Mouse (Mus musculus) layer of hippocampus, postnatal 36 days (tissue): ENCODE measurements around the gene Odf2. TPM values are rescaled to one million over a fixed set of nuclear protein-coding genes. Genes with fewer than 3 reads are reported as not detected.

ENCODE experiments used
- DNase-seq, 2 experiments: peaks; one replicate each; pipeline ENCODE4 v3.0.0; 2022
- microRNA-seq, 2 experiments: library from miRNA; unstranded; fragments of <30 nt; microRNA quantifications; one replicate each; pipeline ENCODE4 v1.2.0; 2021
- total RNA-seq, 2 experiments: library from RNA; stranded (reverse); gene quantifications; 2 replicates each; pipeline ENCODE4 v1.2.3; 2021

Gene Odf2
- total RNA-seq, 2 experiments from 2014 or later: 101 to 114 TPM

- DNase-seq: no peak
Observed at GRCm38 (mm10) chr2:29940073-29940472, 51.1 kb downstream of the Odf2 start.

GRCm38 (mm10) chr2:29940826-29941225, 51.8 kb downstream of the Odf2 start:
- DNase-seq: no peak

GRCm38 (mm10) chr2:29944723-29945122, 55.7 kb downstream of the Odf2 start:
- no peak for DNase-seq

GRCm38 (mm10) chr2:29948896-29949295, 59.9 kb downstream of the Odf2 start:
- no peak for DNase-seq

GRCm38 (mm10) chr2:29961246-29961645, 72.2 kb downstream of the Odf2 start:
- no peak for DNase-seq

- peak; percentile 53 to 61 for DNase-seq
Observed at GRCm38 (mm10) chr2:29964354-29965249, 75.6 kb downstream of the Odf2 start.

GRCm38 (mm10) chr2:29965250-29965843, 76.3 kb downstream of the Odf2 start, which contains the start of gene Sptan1:
Sptan1 (plus strand) TSS chr2:29965560.
- peak; percentile 95 to 96 for DNase-seq

- peak; percentile 55 to 62 for DNase-seq
Observed at GRCm38 (mm10) chr2:29965906-29966305, 76.9 kb downstream of the Odf2 start.

- no peak for DNase-seq
Observed at GRCm38 (mm10) chr2:29966826-29967225, 77.8 kb downstream of the Odf2 start.

- no peak for DNase-seq
Observed at GRCm38 (mm10) chr2:29967768-29968167, 78.7 kb downstream of the Odf2 start.

- DNase-seq: no peak
Observed at GRCm38 (mm10) chr2:29968638-29969037, 79.6 kb downstream of the Odf2 start.

GRCm38 (mm10) chr2:29971838-29972635, 83.0 kb downstream of the Odf2 start:
- peak in 1 of 2 experiments; percentile 40 for DNase-seq

GRCm38 (mm10) chr2:29973525-29973924, 84.5 kb downstream of the Odf2 start:
- DNase-seq: no peak

- DNase-seq: no peak
Observed at GRCm38 (mm10) chr2:29977307-29977706, 88.3 kb downstream of the Odf2 start.

GRCm38 (mm10) chr2:29980661-29981060, 91.6 kb downstream of the Odf2 start:
- no peak for DNase-seq

Small RNA genes within 50 kb of the gene (microRNA-seq; reads per million reads assigned to microRNA genes)
- gene Mir219a-2: 0 to 0.21 reads per million in 2 experiments
- gene Mir219b: 0 reads per million in 2 experiments

Other genes with a start within 250 kb of the Odf2 start
- gene Gm13420, start 137.5 kb upstream of the Odf2 start, total RNA-seq: under 1 TPM; 0.58 to 0.75 TPM
- gene Gm13547, start 129.9 kb upstream of the Odf2 start, total RNA-seq: not detected
- gene Coq4, start 101.7 kb upstream of the Odf2 start, total RNA-seq: 10 to 100 TPM; 23.3 to 28.9 TPM
- gene Trub2, start 100.7 kb upstream of the Odf2 start, total RNA-seq: 10 to 100 TPM; 39.9 to 46.6 TPM
- 10 to 100 TPM; 69.6 to 70.5 TPM for gene Slc27a4, start 86.6 kb upstream of the Odf2 start, total RNA-seq
- 10 to 100 TPM; 36.6 to 49.5 TPM for gene Urm1, start 69.1 kb upstream of the Odf2 start, total RNA-seq
- 1 to 10 TPM; 6.6 to 7.7 TPM for gene Cercam, start 20.1 kb upstream of the Odf2 start, total RNA-seq
- gene Gle1, start 46.2 kb downstream of the Odf2 start, total RNA-seq: 10 to 100 TPM; 38.7 to 45.5 TPM
- gene Sptan1, start 76.3 kb downstream of the Odf2 start, total RNA-seq: 100 to 1,000 TPM; 824 to 881 TPM
- 10 to 100 TPM; 31.8 to 34.0 TPM for gene Wdr34, start 159.7 kb downstream of the Odf2 start, total RNA-seq
- gene Set, start 168.2 kb downstream of the Odf2 start, total RNA-seq: 100 to 1,000 TPM; 189 to 193 TPM
- gene Pkn3, start 188.5 kb downstream of the Odf2 start, total RNA-seq: 1 to 10 TPM; 1.1 to 2.0 TPM
- gene Zdhhc12, start 204.4 kb downstream of the Odf2 start, total RNA-seq: 1 to 10 TPM; 9.4 to 9.5 TPM
- gene Zer1, start 235.4 kb downstream of the Odf2 start, total RNA-seq: 100 to 1,000 TPM; 189 to 198 TPM
- gene Tbc1d13, start 244.5 kb downstream of the Odf2 start, total RNA-seq: 10 to 100 TPM; 58.5 to 61.7 TPM